Mouse (Mus musculus) kidney, embryonic 15.5 days (tissue): ENCODE measurements around the gene Pip4k2b. TPM values are rescaled to one million over a fixed set of nuclear protein-coding genes. Genes with fewer than 3 reads are reported as not detected.

ENCODE experiments used
- ATAC-seq: fragments of 200-750 bp; cut with Nextera tagmentation; replicated peaks from 2 replicates; pipeline ENCODE4 v1.8.0; 2017; ENCODE audit warnings: moderate TSS enrichment; ENCODE audit not compliant: low FRiP score
- H3K27ac ChIP-seq: fragments of 300-500 bp; sonication (generic); 2 replicates; pipeline ENCODE4 v1.5.1; 2015; ENCODE audit warnings: mild to moderate bottlenecking, inconsistent platforms
- H3K27me3 ChIP-seq: fragments of 300-500 bp; sonication (generic); 2 replicates; pipeline ENCODE4 v1.6.1; 2015; ENCODE audit warnings: inconsistent platforms
- H3K36me3 ChIP-seq: fragments of 300-500 bp; sonication (generic); 2 replicates; pipeline ENCODE4 v1.6.1; 2015; ENCODE audit warnings: inconsistent platforms
- H3K4me1 ChIP-seq: fragments of 300-500 bp; sonication (generic); 2 replicates; pipeline ENCODE4 v1.6.1; 2015; ENCODE audit warnings: inconsistent platforms
- H3K4me2 ChIP-seq: fragments of 300-500 bp; sonication (generic); 2 replicates; pipeline ENCODE4 v1.6.1; 2015; ENCODE audit warnings: moderate library complexity, mild to moderate bottlenecking, inconsistent platforms
- H3K4me3 ChIP-seq: fragments of 300-500 bp; sonication (generic); replicated peaks from 2 replicates; pipeline ENCODE4 v1.5.1; 2015; ENCODE audit warnings: mild to moderate bottlenecking, inconsistent platforms
- H3K9ac ChIP-seq: fragments of 300-500 bp; sonication (generic); 2 replicates; pipeline ENCODE4 v1.6.1; 2015; ENCODE audit warnings: mild to moderate bottlenecking, inconsistent platforms
- H3K9me3 ChIP-seq: fragments of 300-500 bp; sonication (generic); replicated peaks from 2 replicates; pipeline ENCODE4 v1.6.1; 2016; ENCODE audit warnings: inconsistent platforms
- WGBS: fragments of 180-500 bp; shearing (Covaris S2); methylation state at CpG from one replicate; pipeline ENCODE4 v1.1.7; 2015; ENCODE audit warnings: mixed read lengths; 5-methylcytosine and 5-hydroxymethylcytosine counted together
- polyA plus RNA-seq: library from polyadenylated mRNA; unstranded; fragments of >200 nt; fragmentation: Nextera tagmentation; extraction: Ambion mirVana; gene quantifications from 2 replicates; pipeline ENCODE4 v1.2.1, GENCODE M21; 2015

Pip4k2b gene
- polyA plus RNA-seq, 1 experiment from 2014 or later: 1.8 TPM

- peak within 1 kb of the TSS; percentile 80 for H3K27ac ChIP-seq
- 0 out of 2 replicates have a peak within 1 kb of the TSS, but pooled peaks have one; percentile 23 for H3K9ac ChIP-seq
- WGBS: under 1% methylated on average over 42 of the region's 43 CpGs
- peak within 1 kb of the TSS; percentile 39 for H3K4me3 ChIP-seq
- peaks cover 54% of the 10 kb centered on the region for H3K36me3 ChIP-seq
- peaks cover 51% of the 10 kb centered on the region for H3K4me1 ChIP-seq
- peak; percentile 91 for ATAC-seq
- H3K27me3 ChIP-seq: no peaks in the 10 kb centered on the region
- peak within 1 kb of the TSS; percentile 68 for H3K4me2 ChIP-seq
- no peaks in the 10 kb centered on the region for H3K9me3 ChIP-seq
Observed at GRCm38 (mm10) chr11:97685613-97686321, 58.7 kb downstream of the Pip4k2b start, which contains the start of gene Cisd3. TSS of gene Cisd3 (plus strand) at chr11:97685826.

- H3K4me1 ChIP-seq: peaks cover 47% of the 10 kb centered on the region
- peak overlapping the region; percentile 68; the same call in 1 of the 2 replicates for H3K4me2 ChIP-seq
- no peak overlapping the region for H3K4me3 ChIP-seq
- H3K27me3 ChIP-seq: no peaks in the 10 kb centered on the region
- H3K9ac ChIP-seq: no peak overlapping the region
- no peaks in the 10 kb centered on the region for H3K9me3 ChIP-seq
- no peak for ATAC-seq
- peak overlapping the region; percentile 80 for H3K27ac ChIP-seq
- H3K36me3 ChIP-seq: peaks cover 54% of the 10 kb centered on the region
- WGBS: 26% methylated on average over 7 of the region's 7 CpGs
Observed at GRCm38 (mm10) chr11:97684766-97685165, 59.7 kb downstream of the Pip4k2b start.

DNA sequence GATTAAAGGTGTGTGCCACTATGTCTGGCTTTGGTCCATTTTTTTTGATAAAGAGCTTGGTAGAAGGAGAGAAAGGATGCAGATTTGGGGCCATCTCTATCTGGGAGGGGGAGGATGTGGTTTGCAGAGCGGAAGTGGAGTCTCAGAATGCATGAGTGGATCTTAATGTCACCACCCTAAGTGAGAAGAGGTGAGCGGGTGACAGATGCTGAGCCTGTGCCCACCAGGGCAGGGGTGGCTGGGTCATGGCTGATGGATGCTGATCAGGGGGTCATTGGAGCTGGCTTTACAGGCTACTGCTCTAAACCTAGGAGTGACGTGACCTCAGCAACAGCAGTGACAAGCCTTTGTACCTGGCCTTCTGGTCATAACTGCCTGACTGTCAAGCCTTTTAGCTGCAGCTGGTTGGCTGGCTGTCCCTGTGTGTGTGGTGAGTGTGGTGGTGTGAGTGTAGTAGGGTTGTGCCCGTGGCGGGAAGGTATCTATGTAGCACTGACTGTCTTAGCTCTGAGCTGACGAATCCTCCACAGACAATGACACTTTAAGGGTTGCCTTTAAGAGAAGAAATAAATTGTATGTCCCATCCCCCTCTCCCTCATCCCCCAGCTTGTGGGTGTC is 60.3 kb downstream of the Pip4k2b start:
- H3K27ac ChIP-seq: no peak overlapping the region; the same call in 1 of the 2 replicates

DNA sequence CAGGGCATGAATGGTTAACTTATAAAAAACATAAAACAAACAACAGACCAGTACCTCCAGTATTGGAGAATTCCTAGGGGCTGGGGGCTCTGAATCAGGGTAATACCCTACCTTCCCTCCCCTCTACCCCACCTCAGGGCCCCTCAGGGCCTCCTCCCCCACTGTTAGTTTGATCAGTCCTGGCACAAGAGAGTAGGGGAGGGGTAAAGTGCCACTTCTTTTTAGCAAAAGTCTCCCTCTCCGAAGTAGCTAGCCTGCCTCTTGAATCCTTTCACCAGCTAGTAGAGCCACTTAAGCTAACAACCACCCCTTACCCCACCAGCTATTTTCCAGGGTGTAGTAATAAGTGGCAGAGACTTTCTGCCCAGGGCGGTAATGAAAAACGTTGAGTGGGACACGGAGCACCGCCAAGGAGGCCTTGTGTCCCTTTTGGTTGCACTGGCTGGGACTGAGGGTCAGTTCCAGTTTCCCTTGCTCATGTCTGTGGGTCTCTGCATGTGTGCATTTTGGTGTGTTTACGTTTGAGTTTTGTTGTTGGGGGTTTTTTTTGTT is 61.9 kb downstream of the Pip4k2b start:
- WGBS: 78% methylated on average over 6 of the region's 6 CpGs
- ATAC-seq: no peak
- H3K4me1 ChIP-seq: peaks cover 48% of the 10 kb centered on the region
- no peaks in the 10 kb centered on the region for H3K9me3 ChIP-seq
- 0 out of 2 replicates have a peak overlapping the region, but pooled peaks have one; percentile 3 for H3K27ac ChIP-seq
- no peak overlapping the region for H3K4me2 ChIP-seq
- H3K9ac ChIP-seq: no peak overlapping the region
- no peak overlapping the region for H3K4me3 ChIP-seq
- peaks cover 55% of the 10 kb centered on the region for H3K36me3 ChIP-seq
- no peaks in the 10 kb centered on the region for H3K27me3 ChIP-seq

More for the DNA sequence above, 60.3 kb downstream of the Pip4k2b start:
- Histone ChIP-seq H3K9me3 (no peaks in the 10 kb centered on the region), H3K36me3 (peaks cover 54% of the 10 kb centered on the region), H3K27me3 (no peaks in the 10 kb centered on the region), H3K4me3 (no peak overlapping the region), H3K4me2 (no peak overlapping the region), H3K9ac (no peak overlapping the region), H3K4me1 (peaks cover 47% of the 10 kb centered on the region)
- ATAC-seq: no peak
- WGBS: 76% methylated on average over 6 of the region's 6 CpGs

DNA sequence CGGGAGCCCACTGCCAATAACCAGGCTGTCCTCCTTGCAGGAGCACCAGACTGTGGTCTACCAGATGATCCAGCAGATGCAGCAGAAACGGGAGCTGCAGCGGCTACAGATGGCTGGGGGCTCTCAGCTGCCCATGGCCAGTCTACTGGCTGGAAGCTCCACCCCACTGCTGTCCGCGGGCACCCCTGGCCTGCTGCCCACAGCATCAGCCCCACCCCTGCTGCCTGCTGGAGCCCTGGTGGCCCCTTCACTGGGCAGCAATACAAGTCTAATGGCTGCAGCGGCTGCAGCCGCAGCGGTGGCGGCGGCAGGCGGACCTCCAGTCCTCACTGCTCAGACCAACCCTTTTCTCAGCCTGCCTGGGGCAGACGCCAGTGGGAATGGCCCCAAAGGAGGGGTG is 64.1 kb downstream of the Pip4k2b start:
- Histone ChIP-seq H3K9ac (no peak overlapping the region), H3K27me3 (no peaks in the 10 kb centered on the region), H3K36me3 (peaks cover 76% of the 10 kb centered on the region), H3K4me2 (no peak overlapping the region), H3K4me1 (peaks cover 37% of the 10 kb centered on the region), H3K9me3 (no peaks in the 10 kb centered on the region), H3K27ac (no peak overlapping the region), H3K4me3 (no peak overlapping the region)
- ATAC-seq: no peak
- WGBS: 77% methylated on average over 12 of the region's 12 CpGs

- peaks cover 95% of the 10 kb centered on the region for H3K36me3 ChIP-seq
- 90% methylated on average over 15 of the region's 15 CpGs for WGBS
Observed at GRCm38 (mm10) chr11:97678301-97678700, 66.2 kb downstream of the Pip4k2b start.

DNA sequence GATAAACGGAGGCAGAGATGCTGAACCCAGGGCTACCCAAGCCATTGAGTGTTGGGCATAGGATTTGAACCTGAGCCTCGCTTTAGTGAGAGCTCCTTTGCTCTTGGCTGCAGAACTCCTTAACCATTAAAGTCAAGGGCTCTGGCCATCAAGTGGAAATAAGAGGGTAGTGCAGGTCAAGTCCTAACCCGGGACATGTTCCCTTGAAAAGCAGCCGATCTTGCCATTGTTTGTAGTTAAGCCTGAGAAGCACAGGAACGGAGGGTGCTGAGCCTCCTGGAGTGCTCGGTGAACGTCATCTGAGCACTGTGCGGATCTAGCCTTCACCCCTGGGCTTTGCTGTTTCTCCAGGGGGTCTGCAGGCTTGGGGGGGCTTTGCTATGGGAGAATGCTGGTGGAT is 66.7 kb downstream of the Pip4k2b start:
- H3K4me2 ChIP-seq: no peak overlapping the region
- no peaks in the 10 kb centered on the region for H3K27me3 ChIP-seq
- no peak overlapping the region for H3K9ac ChIP-seq
- 0 out of 2 replicates have a peak, but pooled peaks cover 20% of the 10 kb centered on the region for H3K4me1 ChIP-seq
- H3K27ac ChIP-seq: no peak overlapping the region
- no peaks in the 10 kb centered on the region for H3K9me3 ChIP-seq
- 67% methylated on average over 8 of the region's 8 CpGs for WGBS
- peaks cover 99% of the 10 kb centered on the region for H3K36me3 ChIP-seq
- no peak for ATAC-seq
- H3K4me3 ChIP-seq: no peak overlapping the region

More at GRCm38 (mm10) chr11:97678301-97678700, 66.2 kb downstream of the Pip4k2b start:
- Histone ChIP-seq H3K4me2 (no peak overlapping the region), H3K4me1 (0 out of 2 replicates have a peak, but pooled peaks cover 20% of the 10 kb centered on the region), H3K27me3 (no peaks in the 10 kb centered on the region), H3K4me3 (no peak overlapping the region), H3K27ac (no peak overlapping the region), H3K9ac (no peak overlapping the region), H3K9me3 (no peaks in the 10 kb centered on the region)
- no peak for ATAC-seq

DNA sequence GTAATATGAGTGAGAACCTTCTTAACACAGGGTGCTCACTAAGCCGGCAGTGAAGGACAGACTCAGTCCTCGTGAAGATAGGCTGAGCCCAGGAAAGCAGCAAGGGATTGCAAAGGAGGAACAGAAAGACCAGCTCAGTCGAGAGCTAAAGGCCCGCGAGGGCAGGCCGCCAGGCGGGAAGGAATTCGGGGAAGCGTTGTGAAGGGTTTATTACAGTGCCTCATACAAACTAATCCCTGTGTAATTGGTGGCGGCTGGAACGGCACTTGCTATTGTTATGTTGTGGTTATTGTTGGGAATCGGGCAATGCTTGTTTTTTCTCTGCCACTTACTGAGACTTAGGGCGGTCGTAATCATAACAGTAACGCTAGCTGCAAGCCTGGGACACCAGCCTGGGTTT is 67.1 kb downstream of the Pip4k2b start:
- no peak overlapping the region for H3K9ac ChIP-seq
- H3K9me3 ChIP-seq: no peaks in the 10 kb centered on the region
- no peak overlapping the region for H3K4me2 ChIP-seq
- WGBS: 59% methylated on average over 15 of the region's 15 CpGs
- ATAC-seq: no peak
- peak overlapping the region; percentile 34; the same call in 1 of the 2 replicates for H3K27ac ChIP-seq
- peaks cover 100% of the 10 kb centered on the region for H3K36me3 ChIP-seq
- no peaks in the 10 kb centered on the region for H3K27me3 ChIP-seq
- 0 out of 2 replicates have a peak, but pooled peaks cover 17% of the 10 kb centered on the region for H3K4me1 ChIP-seq
- H3K4me3 ChIP-seq: no peak overlapping the region

GRCm38 (mm10) chr11:97676050-97676754 is 68.3 kb downstream of the Pip4k2b start:
- H3K27me3 ChIP-seq: no peaks in the 10 kb centered on the region
- H3K27ac ChIP-seq: no peak overlapping the region
- 84% methylated on average over 15 of the region's 15 CpGs for WGBS
- no peak overlapping the region for H3K4me3 ChIP-seq
- H3K9ac ChIP-seq: no peak overlapping the region
- ATAC-seq: no peak
- H3K4me1 ChIP-seq: peaks cover 12% of the 10 kb centered on the region
- H3K4me2 ChIP-seq: no peak overlapping the region
- H3K9me3 ChIP-seq: no peaks in the 10 kb centered on the region
- H3K36me3 ChIP-seq: peaks cover 100% of the 10 kb centered on the region

DNA sequence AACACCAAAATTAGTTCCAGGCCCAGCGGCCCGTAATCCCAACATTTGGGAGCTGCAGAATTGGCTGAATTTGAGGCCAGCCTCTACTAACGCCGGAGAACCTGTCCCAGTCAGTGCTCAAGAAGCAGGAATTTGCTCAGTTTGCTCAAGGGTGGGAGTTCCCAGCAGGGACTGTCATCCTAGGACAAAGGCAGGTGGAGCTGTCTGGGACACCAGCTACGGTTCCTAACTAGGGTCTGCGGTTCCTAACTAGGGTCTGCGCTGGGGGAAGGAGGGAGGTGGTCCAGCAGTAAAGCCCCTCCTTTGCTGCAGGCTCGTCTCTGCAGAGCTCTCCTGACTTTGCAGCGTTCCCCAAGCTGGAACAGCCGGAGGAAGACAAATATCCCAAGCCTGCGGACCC is 71.4 kb downstream of the Pip4k2b start:
- ATAC-seq: no peak
- 90% methylated on average over 11 of the region's 11 CpGs for WGBS
- Histone ChIP-seq H3K4me3 (no peak overlapping the region), H3K27ac (no peak overlapping the region), H3K9ac (no peak overlapping the region), H3K9me3 (no peaks in the 10 kb centered on the region), H3K4me2 (no peak overlapping the region), H3K36me3 (peaks cover 100% of the 10 kb centered on the region), H3K4me1 (peaks cover 42% of the 10 kb centered on the region), H3K27me3 (no peaks in the 10 kb centered on the region)

- Histone ChIP-seq H3K9me3 (no peaks in the 10 kb centered on the region), H3K27me3 (no peaks in the 10 kb centered on the region), H3K9ac (no peak overlapping the region), H3K4me1 (peaks cover 35% of the 10 kb centered on the region), H3K4me2 (no peak overlapping the region), H3K36me3 (peaks cover 99% of the 10 kb centered on the region), H3K27ac (no peak overlapping the region), H3K4me3 (no peak overlapping the region)
- no peak for ATAC-seq
- WGBS: 63% methylated on average over 2 of the region's 2 CpGs
Observed at GRCm38 (mm10) chr11:97671177-97671527, 73.4 kb downstream of the Pip4k2b start.
